In genomic region chr5:122733881-122734280, GRCm38 (mm10) we compare ENCODE assay signal across 11 mouse cellular contexts. TPM values are rescaled to one million over a fixed set of nuclear protein-coding genes. Genes with fewer than 3 reads are reported as not detected.
DNase-seq lines count a peak whose midpoint lies in the region; ATAC-seq lines count a peak whose summit lies in the region.
"Had no signal": no experiment of that assay in that cellular context is flagged by ENCODE, and none has a peak within 500 bp of the region (broad histone marks: within the 10 kb centered on the region; RNA-seq: fewer than 3 reads in every experiment).

No protein-coding gene starts in this region.

- H3K27ac ChIP-seq in heart, embryonic 12.5 days (ENCODE audit: poor library complexity, severe bottlenecking), result no peak overlapping the region
- H3K27ac ChIP-seq in midbrain, embryonic 12.5 days (replicated peaks), result no peak overlapping the region
- H3K27ac ChIP-seq in midbrain, embryonic 15.5 days, result no peak overlapping the region
- H3K27ac ChIP-seq in liver, embryonic 16.5 days (ENCODE audit: low read length), result no peak overlapping the region
- H3K27ac ChIP-seq: midbrain, embryonic 13.5 days had no signal

- H3K4me2 ChIP-seq in heart, embryonic 12.5 days, result peak overlapping the region; percentile 42
- no peak overlapping the region for H3K4me2 ChIP-seq in midbrain, embryonic 12.5 days (replicated peaks)
- no peak overlapping the region for H3K4me2 ChIP-seq in midbrain, embryonic 15.5 days
- peak overlapping the region; percentile 33 for H3K4me2 ChIP-seq in liver, embryonic 16.5 days (ENCODE audit: low read depth, low read length)
- H3K4me2 ChIP-seq: midbrain, embryonic 13.5 days had no signal

- no peaks in the 10 kb centered on the region for H3K27me3 ChIP-seq in heart, embryonic 12.5 days (replicated peaks)
- H3K27me3 ChIP-seq in midbrain, embryonic 12.5 days, result no peaks in the 10 kb centered on the region
- H3K27me3 ChIP-seq in midbrain, embryonic 15.5 days (replicated peaks), result no peaks in the 10 kb centered on the region
- H3K27me3 ChIP-seq in liver, embryonic 16.5 days (ENCODE audit: control insufficient read depth, insufficient read depth, low read depth, low read length), result no peaks in the 10 kb centered on the region
- H3K27me3 ChIP-seq: midbrain, embryonic 13.5 days had no signal

- peaks cover 14% of the 10 kb centered on the region for H3K36me3 ChIP-seq in heart, embryonic 12.5 days
- H3K36me3 ChIP-seq in midbrain, embryonic 12.5 days, result peaks cover 10% of the 10 kb centered on the region; the same call in 1 of the 2 replicates
- no peaks in the 10 kb centered on the region for H3K36me3 ChIP-seq in midbrain, embryonic 15.5 days (replicated peaks)
- H3K36me3 ChIP-seq in liver, embryonic 16.5 days (ENCODE audit: control insufficient read depth, insufficient read depth), result no peaks in the 10 kb centered on the region

- ATAC-seq in heart, embryonic 12.5 days (ENCODE audit: insufficient number of reproducible peaks, low FRiP score), result no peak
- no peak for ATAC-seq in midbrain, embryonic 12.5 days (ENCODE audit: low FRiP score, low read depth)
- ATAC-seq in midbrain, embryonic 15.5 days (replicated peaks), result no peak
- no peak for ATAC-seq in liver, embryonic 16.5 days (ENCODE audit: low read depth)
- ATAC-seq in cerebellum, adult (ENCODE audit: insufficient number of reproducible peaks, low FRiP score, low TSS enrichment), result no peak
- ATAC-seq: midbrain, embryonic 13.5 days had no signal

- no peak overlapping the region for H3K9ac ChIP-seq in heart, embryonic 12.5 days
- 0 out of 2 replicates have a peak overlapping the region, but pooled peaks have one; percentile 11 for H3K9ac ChIP-seq in midbrain, embryonic 12.5 days (replicated peaks)
- H3K9ac ChIP-seq in midbrain, embryonic 15.5 days, result no peak overlapping the region
- no peak overlapping the region for H3K9ac ChIP-seq in liver, embryonic 16.5 days (ENCODE audit: low read depth, low read length)
- H3K9ac ChIP-seq: midbrain, embryonic 13.5 days had no signal

- intact Hi-C loops in heart, postnatal 10 days (cut with DNase I), result no loop called here

- H3K4me3 ChIP-seq in heart, embryonic 12.5 days, result no peak overlapping the region
- no peak overlapping the region for H3K4me3 ChIP-seq in midbrain, embryonic 12.5 days
- no peak overlapping the region for H3K4me3 ChIP-seq in midbrain, embryonic 15.5 days
- H3K4me3 ChIP-seq in liver, embryonic 16.5 days (ENCODE audit: low read depth, low read length), result no peak overlapping the region; the same call in 1 of the 2 replicates
- H3K4me3 ChIP-seq: midbrain, embryonic 13.5 days had no signal

- no peaks in the 10 kb centered on the region for H3K9me3 ChIP-seq in heart, embryonic 12.5 days (replicated peaks)
- no peaks in the 10 kb centered on the region for H3K9me3 ChIP-seq in midbrain, embryonic 12.5 days
- H3K9me3 ChIP-seq in midbrain, embryonic 15.5 days, result no peaks in the 10 kb centered on the region
- no peaks in the 10 kb centered on the region for H3K9me3 ChIP-seq in liver, embryonic 16.5 days (replicated peaks; ENCODE audit: control insufficient read depth, low read length)
- H3K9me3 ChIP-seq: midbrain, embryonic 13.5 days had no signal

- no peak for DNase-seq in heart, postnatal 10 days
- DNase-seq in Muller cell, postnatal 12 days (ENCODE audit: inconsistent ontology term), result no peak
- DNase-seq in urinary bladder, postnatal 36 days (ENCODE audit: low spot score in 2 of 2), result no peak
- DNase-seq: embryo, embryonic 11 days; heart, postnatal 4 days had no signal

- 66% methylated on average over 17 of the region's 17 CpGs for WGBS in heart, embryonic 12.5 days
- WGBS in midbrain, embryonic 12.5 days, result 62% methylated on average over 17 of the region's 17 CpGs
- 57% methylated on average over 17 of the region's 17 CpGs for whole genome bisulfite sequencing in midbrain, embryonic 15.5 days
- WGBS in liver, embryonic 16.5 days (ENCODE audit: insufficient replicate concordance), result 22% methylated on average over 17 of the region's 17 CpGs

- H3K4me1 ChIP-seq in heart, embryonic 12.5 days (replicated peaks), result peaks cover 28% of the 10 kb centered on the region
- peaks cover 3% of the 10 kb centered on the region; the same call in 1 of the 2 replicates for H3K4me1 ChIP-seq in midbrain, embryonic 12.5 days
- no peaks in the 10 kb centered on the region for H3K4me1 ChIP-seq in midbrain, embryonic 15.5 days
- H3K4me1 ChIP-seq in liver, embryonic 16.5 days (ENCODE audit: control insufficient read depth, low read depth, low read length), result peaks cover 22% of the 10 kb centered on the region
- H3K4me1 ChIP-seq: midbrain, embryonic 13.5 days had no signal

RNA-seq across cellular contexts. Expression of gene P2rx4, which starts 26.5 kb away (rescaled TPM):
- 15.6 and 17.5 TPM in 2 replicates for polyA plus RNA-seq in heart, embryonic 12.5 days (2016; fragmentation: Nextera tagmentation; extraction: Ambion mirVana)
- total RNA-seq in heart, postnatal 10 days (2021), result 10 to 100 TPM; 17.3 to 17.6 TPM
- 9.4 and 9.8 TPM in 2 replicates for polyA plus RNA-seq in midbrain, embryonic 12.5 days (2016; fragmentation: Nextera tagmentation; extraction: Ambion mirVana)
- 14.5 and 14.7 TPM in 2 replicates for polyA plus RNA-seq in midbrain, embryonic 15.5 days (2015; fragmentation: Nextera tagmentation; extraction: Ambion mirVana)
- polyA plus RNA-seq in liver, embryonic 16.5 days (2015; fragmentation: Nextera tagmentation; extraction: Ambion mirVana), result 29.4 and 31.3 TPM in 2 replicates

RNA-seq across cellular contexts. Expression of gene Camkk2, which starts 45.3 kb away (rescaled TPM):
- polyA plus RNA-seq in heart, embryonic 12.5 days (2016; fragmentation: Nextera tagmentation; extraction: Ambion mirVana), result 18.4 and 19.4 TPM in 2 replicates
- 10 to 100 TPM; 15.6 to 16.5 TPM for total RNA-seq in heart, postnatal 10 days (2021)
- 35.4 and 37.3 TPM in 2 replicates for polyA plus RNA-seq in midbrain, embryonic 12.5 days (2016; fragmentation: Nextera tagmentation; extraction: Ambion mirVana)
- 66.1 and 69.4 TPM in 2 replicates for polyA plus RNA-seq in midbrain, embryonic 15.5 days (2015; fragmentation: Nextera tagmentation; extraction: Ambion mirVana)
- 7.6 and 8.4 TPM in 2 replicates for polyA plus RNA-seq in liver, embryonic 16.5 days (2015; fragmentation: Nextera tagmentation; extraction: Ambion mirVana)

Comparison
In these comparisons a context has a peak if more than half of its experiments do, and no peak if none do; other contexts are left out.
1. H3K4me2 ChIP-seq: peak in heart, embryonic 12.5 days (single experiment) and liver, embryonic 16.5 days (single experiment); none in midbrain, embryonic 12.5 days (single experiment) and midbrain, embryonic 15.5 days (single experiment).